Mouse (Mus musculus) cortical plate, adult 2 months (tissue): ENCODE data around the gene Mphosph6.

Experiments used
- CTCF ChIP-seq: fragments of 200-500 bp; IDR thresholded peaks from 2 replicates; pipeline ENCODE4 v1.5.1; 2011; ENCODE audit warnings: mild to moderate bottlenecking, control low read depth, low read length; ENCODE audit not compliant: insufficient read depth; ENCODE audit errors: extremely low read depth
- POLR2A ChIP-seq: fragments of 200-500 bp; IDR thresholded peaks from 2 replicates; pipeline ENCODE4 v1.6.1; 2011; ENCODE audit warnings: mild to moderate bottlenecking, low read length, control low read depth; ENCODE audit not compliant: insufficient read depth; ENCODE audit errors: extremely low read depth

- no peak for TF ChIP-seq CTCF
- no peak for TF ChIP-seq POLR2A
Measured at GRCm38 (mm10) chr8:117765947-117766346, 35.8 kb downstream of the Mphosph6 start.
